Mouse (Mus musculus): ENCODE measurements around the gene Ttc23.

The Ttc23 gene

GRCm38 (mm10) chr7:67740796-67741195 lies 93.6 kb downstream of the Ttc23 start:
- DNase-seq (ENCODE audit: low read depth, low spot score), result no peak

GRCm38 (mm10) chr7:67741706-67742105 lies 94.5 kb downstream of the Ttc23 start:
- no peak for DNase-seq (ENCODE audit: low read depth, low spot score)

GRCm38 (mm10) chr7:67747731-67748305 lies 100.6 kb downstream of the Ttc23 start:
- DNase-seq (ENCODE audit: low read depth, low spot score), result no peak

- no peak for DNase-seq (ENCODE audit: low read depth, low spot score)
These were observed 102.4 kb downstream of the Ttc23 start for GRCm38 (mm10) chr7:67749441-67750239.

- no peak for DNase-seq (ENCODE audit: low read depth, low spot score)
These were observed 107.4 kb downstream of the Ttc23 start for GRCm38 (mm10) chr7:67754606-67755005.

- no peak for DNase-seq (ENCODE audit: low read depth, low spot score)
These were observed 108.2 kb downstream of the Ttc23 start for GRCm38 (mm10) chr7:67755366-67755765.

- DNase-seq (ENCODE audit: low read depth, low spot score), result no peak
These were observed 109.4 kb downstream of the Ttc23 start for GRCm38 (mm10) chr7:67756636-67757035.

- no peak for DNase-seq (ENCODE audit: low read depth, low spot score)
These were observed 111.3 kb downstream of the Ttc23 start for GRCm38 (mm10) chr7:67758506-67758857.

GRCm38 (mm10) chr7:67758858-67759628 lies 111.8 kb downstream of the Ttc23 start:
- peak; percentile 66 for DNase-seq (ENCODE audit: low read depth, low spot score)

GRCm38 (mm10) chr7:67759629-67759995 lies 112.4 kb downstream of the Ttc23 start, which contains the start of gene Synm:
Gene Synm (minus strand): TSS chr7:67759742.
- peak; percentile 80 for DNase-seq (ENCODE audit: low read depth, low spot score)

- no peak for DNase-seq (ENCODE audit: low read depth, low spot score)
These were observed 116.4 kb downstream of the Ttc23 start for GRCm38 (mm10) chr7:67763625-67764024.

GRCm38 (mm10) chr7:67768125-67768524 lies 120.9 kb downstream of the Ttc23 start:
- no peak for DNase-seq (ENCODE audit: low read depth, low spot score)

GRCm38 (mm10) chr7:67769487-67769886 lies 122.3 kb downstream of the Ttc23 start:
- no peak for DNase-seq (ENCODE audit: low read depth, low spot score)

- DNase-seq (ENCODE audit: low read depth, low spot score), result no peak
These were observed 125.0 kb downstream of the Ttc23 start for GRCm38 (mm10) chr7:67772231-67772630.

- DNase-seq (ENCODE audit: low read depth, low spot score), result no peak
These were observed 128.4 kb downstream of the Ttc23 start for GRCm38 (mm10) chr7:67775623-67776022.

GRCm38 (mm10) chr7:67776636-67777305 lies 129.6 kb downstream of the Ttc23 start:
- DNase-seq (ENCODE audit: low read depth, low spot score), result no peak

- DNase-seq (ENCODE audit: low read depth, low spot score), result no peak
These were observed 140.7 kb downstream of the Ttc23 start for GRCm38 (mm10) chr7:67787861-67788260.

GRCm38 (mm10) chr7:67788713-67789112 lies 141.5 kb downstream of the Ttc23 start:
- peak; percentile 59 for DNase-seq (ENCODE audit: low read depth, low spot score)

GRCm38 (mm10) chr7:67791256-67791655 lies 144.0 kb downstream of the Ttc23 start:
- DNase-seq (ENCODE audit: low read depth, low spot score), result no peak

- DNase-seq (ENCODE audit: low read depth, low spot score), result no peak
These were observed 146.2 kb downstream of the Ttc23 start for GRCm38 (mm10) chr7:67793449-67793848.

- no peak for DNase-seq (ENCODE audit: low read depth, low spot score)
These were observed 149.9 kb downstream of the Ttc23 start for GRCm38 (mm10) chr7:67797065-67797464.

- DNase-seq (ENCODE audit: low read depth, low spot score), result no peak
These were observed 151.3 kb downstream of the Ttc23 start for GRCm38 (mm10) chr7:67798476-67798875.
